Mouse (Mus musculus) myocyte (in vitro differentiated cells): ENCODE results near the gene Clhc1. TPM values are rescaled to one million over a fixed set of nuclear protein-coding genes. Genes with fewer than 3 reads are reported as not detected.

Source experiments
- H3K27me3 ChIP-seq: one replicate; pipeline ENCODE4 v1.6.1; 2011; ENCODE audit not compliant: control insufficient read depth, insufficient read depth, insufficient read length
- H3K36me3 ChIP-seq: one replicate; pipeline ENCODE4 v1.6.1; 2011; ENCODE audit not compliant: control insufficient read depth, insufficient read depth
- H3K4me2 ChIP-seq: one replicate; pipeline ENCODE4 v1.6.1; 2011; ENCODE audit warnings: low read depth, control low read depth
- H3K4me3 ChIP-seq: one replicate; pipeline ENCODE4 v1.5.1; 2011; ENCODE audit warnings: mild to moderate bottlenecking, control low read depth, moderate library complexity
- H3K79me2 ChIP-seq: one replicate; pipeline ENCODE4 v1.6.1; 2011; ENCODE audit not compliant: control insufficient read depth, insufficient read depth
- H3ac ChIP-seq: one replicate; pipeline ENCODE4 v1.6.1; 2011; ENCODE audit not compliant: control insufficient read depth, insufficient read length
- CEBPB ChIP-seq: IDR thresholded peaks from 2 replicates; pipeline ENCODE4 v1.6.1; 2011; ENCODE audit warnings: mild to moderate bottlenecking, moderate library complexity; ENCODE audit not compliant: poor library complexity, insufficient read depth, severe bottlenecking
- E2F4 ChIP-seq: IDR thresholded peaks from one replicate; pipeline ENCODE4 v1.6.1; 2011; ENCODE audit warnings: mild to moderate bottlenecking, control low read depth, moderate library complexity; ENCODE audit not compliant: insufficient read depth
- MAX ChIP-seq: IDR thresholded peaks from one replicate; pipeline ENCODE4 v1.6.1; 2011; ENCODE audit warnings: low read depth, mild to moderate bottlenecking, control low read depth
- MYOD1 ChIP-seq, 3 experiments: IDR thresholded peaks; one replicate each; pipeline ENCODE4 v1.6.1; 2011; ENCODE audit warnings: control low read depth in 2 of 3, low read depth in 2 of 3, mild to moderate bottlenecking in 2 of 3, moderate library complexity in 1 of 3; ENCODE audit not compliant: insufficient read length in 2 of 3, control insufficient read depth in 1 of 3
- MYOG ChIP-seq, 3 experiments: IDR thresholded peaks; one replicate each; pipeline ENCODE4 v1.6.1; 2011; ENCODE audit warnings: control low read depth in 2 of 3, low read depth in 2 of 3, mild to moderate bottlenecking in 2 of 3; ENCODE audit not compliant: insufficient read length in 2 of 3, control insufficient read depth in 1 of 3, insufficient read depth in 1 of 3
- POLR2A ChIP-seq: IDR thresholded peaks from one replicate; pipeline ENCODE4 v1.6.1; 2011; ENCODE audit warnings: low read depth, mild to moderate bottlenecking, control low read depth, moderate library complexity; ENCODE audit not compliant: insufficient read length
- POLR2AphosphoS2 ChIP-seq: IDR thresholded peaks from one replicate; pipeline ENCODE4 v1.6.1; 2011; ENCODE audit warnings: low read depth, control low read depth; ENCODE audit not compliant: insufficient read length
- REST ChIP-seq: IDR thresholded peaks from one replicate; pipeline ENCODE4 v1.6.1; 2011; ENCODE audit warnings: mild to moderate bottlenecking, control low read depth, moderate library complexity; ENCODE audit not compliant: insufficient read depth, insufficient read length
- SRF ChIP-seq: IDR thresholded peaks from one replicate; pipeline ENCODE4 v1.6.1; 2011; ENCODE audit warnings: low read depth; ENCODE audit not compliant: control insufficient read depth, insufficient read length
- TCF12 ChIP-seq: IDR thresholded peaks from one replicate; pipeline ENCODE4 v1.6.1; 2011; ENCODE audit warnings: mild to moderate bottlenecking, control low read depth; ENCODE audit not compliant: poor library complexity, insufficient read depth, severe bottlenecking
- TCF3 ChIP-seq: IDR thresholded peaks from one replicate; pipeline ENCODE4 v1.6.1; 2011; ENCODE audit warnings: low read depth, control low read depth; ENCODE audit not compliant: insufficient read length
- USF1 ChIP-seq: IDR thresholded peaks from one replicate; pipeline ENCODE4 v1.6.1; 2011; ENCODE audit warnings: low read depth, mild to moderate bottlenecking, control low read depth, moderate library complexity
- polyA plus RNA-seq: library from polyadenylated mRNA; unstranded; fragments of >200 nt; fragmentation: generic; extraction: Trizol; gene quantifications from one replicate; pipeline ENCODE4 v1.2.1, GENCODE M21; 2012; ENCODE audit warnings: missing spikeins

The Clhc1 gene
- polyA plus RNA-seq, 1 experiment, result 0.04 TPM

DNA sequence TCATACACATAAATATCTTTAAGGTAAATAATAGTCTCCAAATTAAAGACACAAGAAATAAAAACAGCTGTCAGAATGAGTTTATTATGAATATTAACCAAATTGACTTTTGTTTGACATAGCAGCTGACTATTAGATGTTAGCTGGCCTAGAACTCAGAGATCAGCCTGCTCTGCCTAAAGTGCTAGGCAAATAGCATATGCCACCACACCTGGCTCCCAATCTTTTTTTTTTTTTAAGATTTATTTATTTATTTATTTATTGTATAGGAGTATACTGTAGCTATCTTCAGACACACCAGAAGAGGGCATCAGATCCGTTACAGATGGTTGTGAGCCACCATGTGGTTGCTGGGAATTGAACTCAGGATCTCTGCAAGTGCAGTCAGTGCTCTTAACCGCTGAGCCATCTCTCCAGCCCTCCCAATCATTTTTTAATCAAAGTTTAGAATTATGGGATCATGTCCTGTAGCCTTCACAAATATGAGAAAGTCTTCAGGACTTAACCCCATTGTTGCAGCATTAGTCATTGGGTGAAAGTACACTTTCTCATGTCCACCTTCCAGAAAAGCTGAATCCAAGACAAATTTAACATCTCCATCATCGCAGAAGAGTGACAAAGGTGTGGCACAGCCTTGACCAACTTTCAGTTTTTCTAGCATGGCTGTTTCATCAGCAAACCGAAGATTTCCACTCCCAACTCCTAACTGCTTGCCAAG lies 34.8 kb upstream of the Clhc1 start:
- H3K79me2 ChIP-seq, result no peaks in the 10 kb centered on the region
- no peak overlapping the region for H3K4me3 ChIP-seq
- H3K36me3 ChIP-seq, result no peaks in the 10 kb centered on the region
- H3K27me3 ChIP-seq, result no peaks in the 10 kb centered on the region
- no peak overlapping the region for H3K4me2 ChIP-seq
- TF ChIP-seq E2F4 (no peak), MAX (no peak), TCF12 (no peak), POLR2A (no peak), MYOG (IDR thresholded peaks at IDR 0.05; ENCODE audit: control insufficient read depth in 1 of 3, insufficient read depth in 1 of 3, insufficient read length in 2 of 3, low read depth in 2 of 3) (no peak), USF1 (no peak), TCF3 (no peak), POLR2AphosphoS2 (no peak), REST (no peak), SRF (no peak), CEBPB (no peak), MYOD1 (IDR thresholded peaks at IDR 0.05; ENCODE audit: control insufficient read depth in 1 of 3, insufficient read length in 2 of 3, low read depth in 2 of 3) (no peak)
- no peak overlapping the region for H3ac ChIP-seq

- H3K4me2 ChIP-seq, result peak overlapping the region; percentile 88
- peak overlapping the region; percentile 57 for H3K4me3 ChIP-seq
- H3K27me3 ChIP-seq, result no peaks in the 10 kb centered on the region
- TF ChIP-seq TCF12 (no peak), MYOD1 (IDR thresholded peaks at IDR 0.05; ENCODE audit: control insufficient read depth in 1 of 3, insufficient read length in 2 of 3, low read depth in 2 of 3) (no peak), SRF (no peak), REST (no peak), CEBPB (no peak), POLR2A (no peak), TCF3 (no peak), POLR2AphosphoS2 (no peak), MAX (no peak), USF1 (no peak), E2F4 (no peak)
- H3ac ChIP-seq, result peak overlapping the region; percentile 40
- no peaks in the 10 kb centered on the region for H3K79me2 ChIP-seq
- no peaks in the 10 kb centered on the region for H3K36me3 ChIP-seq
Observed at GRCm38 (mm10) chr11:29514325-29514681, 33.4 kb upstream of the Clhc1 start.

DNA sequence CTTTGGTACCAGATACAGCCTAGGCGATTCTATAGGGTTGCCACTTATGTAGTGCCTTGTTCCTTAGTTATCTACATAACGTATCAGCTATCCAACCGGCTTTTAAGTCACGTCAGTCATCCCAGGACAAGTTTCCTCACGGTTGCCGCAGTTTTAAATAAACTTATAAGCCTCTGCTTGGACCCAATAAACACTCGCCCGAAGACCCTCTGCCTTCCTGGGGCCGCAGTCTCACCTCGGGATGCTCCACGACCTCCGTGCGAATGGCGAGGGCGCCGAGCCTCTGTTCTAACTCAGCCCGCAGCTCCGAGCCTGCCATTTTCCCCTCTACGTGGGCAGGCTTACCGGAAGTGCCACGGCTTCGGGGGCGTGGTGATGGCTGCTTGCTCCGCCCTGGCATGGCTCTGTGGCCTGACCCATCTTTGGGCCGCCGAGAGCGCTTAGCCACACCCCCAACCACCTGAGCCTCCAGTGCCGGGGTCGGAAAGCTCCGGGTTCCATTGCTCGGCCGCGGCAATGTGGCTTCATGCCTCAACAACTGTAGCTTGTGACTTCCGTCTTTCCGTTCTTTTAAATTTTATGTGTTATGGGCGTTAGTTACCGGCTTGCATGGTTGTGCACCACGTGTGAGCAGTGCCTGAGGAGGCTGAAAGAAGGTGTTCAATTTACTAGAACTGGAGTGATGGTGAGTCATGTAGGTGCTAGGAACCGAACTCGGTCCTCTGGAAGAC lies 32.9 kb upstream of the Clhc1 start, which contains the start of gene Prorsd1:
TSS of gene Prorsd1 (minus strand) at position 352 of the 731 bp plus-strand sequence.
- peak within 1 kb of the TSS; percentile 88 for H3K4me2 ChIP-seq
- no peaks in the 10 kb centered on the region for H3K27me3 ChIP-seq
- no peaks in the 10 kb centered on the region for H3K79me2 ChIP-seq
- TF ChIP-seq POLR2AphosphoS2 (peak; percentile 93), TCF12 (no peak), MYOG (IDR thresholded peaks at IDR 0.05; ENCODE audit: control insufficient read depth in 1 of 3, insufficient read depth in 1 of 3, insufficient read length in 2 of 3, low read depth in 2 of 3) (peak in 1 of 3 experiments; percentile 28), POLR2A (peak; percentile 89), REST (no peak), USF1 (peak; percentile 69), SRF (no peak)
- H3ac ChIP-seq, result peak within 1 kb of the TSS; percentile 40
- H3K36me3 ChIP-seq, result no peaks in the 10 kb centered on the region
- peak within 1 kb of the TSS; percentile 57 for H3K4me3 ChIP-seq

DNA sequence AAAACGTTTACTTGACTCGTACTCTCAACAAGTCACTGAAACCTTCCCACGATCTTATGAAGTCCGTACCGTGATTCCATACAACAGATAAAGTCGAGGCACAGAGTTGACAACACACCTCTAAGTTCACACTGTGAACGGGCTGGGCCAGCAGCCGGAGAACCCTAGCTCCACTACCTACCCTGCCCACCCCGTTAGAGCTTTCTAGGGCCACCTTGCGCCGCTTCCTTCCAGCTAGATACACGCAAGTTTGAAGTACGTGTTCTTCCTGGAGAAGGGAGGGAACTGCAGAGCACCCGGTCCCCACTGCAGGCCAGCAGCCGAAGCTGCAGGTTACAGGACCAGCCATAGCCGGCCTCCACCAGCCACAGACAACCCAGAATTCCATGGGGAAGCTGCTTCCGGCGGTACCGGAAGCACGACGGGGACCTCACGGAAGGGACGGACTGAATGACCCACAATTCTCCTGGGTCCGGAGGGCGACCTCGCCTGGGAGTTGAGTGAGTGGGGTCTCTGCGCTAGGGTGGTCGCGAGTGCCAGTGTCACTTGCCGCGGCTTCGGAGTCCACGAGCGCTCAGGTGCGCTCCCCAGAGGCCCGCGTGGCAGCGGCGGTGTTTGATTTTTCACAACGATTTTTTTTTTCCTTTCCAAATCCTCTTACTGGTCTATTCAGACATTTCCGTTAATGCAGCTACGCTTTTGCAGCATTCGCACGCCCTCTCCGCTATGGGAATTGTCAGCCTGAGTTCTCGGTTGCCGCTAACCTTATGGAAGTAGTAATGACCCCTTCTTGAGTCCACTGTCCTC lies 21.6 kb upstream of the Clhc1 start, which contains the start of gene Mtif2:
TSS of gene Mtif2 (plus strand) at position 421 of the 807 bp plus-strand sequence.
- H3K27me3 ChIP-seq, result no peaks in the 10 kb centered on the region
- TF ChIP-seq POLR2AphosphoS2 (peak; percentile 93), MAX (no peak), MYOG (IDR thresholded peaks at IDR 0.05; ENCODE audit: control insufficient read depth in 1 of 3, insufficient read depth in 1 of 3, insufficient read length in 2 of 3, low read depth in 2 of 3) (no peak), E2F4 (no peak), SRF (no peak), MYOD1 (IDR thresholded peaks at IDR 0.05; ENCODE audit: control insufficient read depth in 1 of 3, insufficient read length in 2 of 3, low read depth in 2 of 3) (peak in 1 of 3 experiments; percentile 18), TCF3 (no peak), TCF12 (no peak), POLR2A (peak; percentile 83), CEBPB (no peak), REST (no peak), USF1 (no peak)
- H3ac ChIP-seq, result peak within 1 kb of the TSS; percentile 30
- H3K4me3 ChIP-seq, result peak within 1 kb of the TSS; percentile 82
- peaks cover 9% of the 10 kb centered on the region for H3K36me3 ChIP-seq
- H3K79me2 ChIP-seq, result peaks cover 20% of the 10 kb centered on the region
- peak within 1 kb of the TSS; percentile 90 for H3K4me2 ChIP-seq
